Mouse (Mus musculus) limb, embryonic 13.5 days (tissue): ENCODE results near the gene AI467606. TPM values are rescaled to one million over a fixed set of nuclear protein-coding genes. Genes with fewer than 3 reads are reported as not detected.
A peak's percentile ranks its signal among the peaks of the same experiment; 100 is the strongest.
"Not testable (repeated sequence)": the region's sequence is repeated elsewhere in the genome, so short reads cannot be mapped to it uniquely, and the experiment has no call there.

Experiments used
- ATAC-seq: fragments of 200-750 bp; cut with Nextera tagmentation; 2 replicates; pipeline ENCODE4 v1.8.0; 2017; ENCODE audit warnings: low read depth, moderate number of reproducible peaks, moderate TSS enrichment; ENCODE audit not compliant: low FRiP score
- H3K27ac ChIP-seq: fragments of 300-500 bp; sonication (generic); 2 replicates; pipeline ENCODE4 v1.5.1; 2015; ENCODE audit warnings: inconsistent platforms, mild to moderate bottlenecking, moderate library complexity
- H3K27me3 ChIP-seq: fragments of 300-500 bp; sonication (generic); 2 replicates; pipeline ENCODE4 v1.6.1; 2015; ENCODE audit warnings: mild to moderate bottlenecking, inconsistent platforms
- H3K36me3 ChIP-seq: fragments of 300-500 bp; sonication (generic); 2 replicates; pipeline ENCODE4 v1.6.1; 2015; ENCODE audit warnings: inconsistent platforms, mild to moderate bottlenecking, moderate library complexity
- H3K4me1 ChIP-seq: fragments of 300-500 bp; sonication (generic); 2 replicates; pipeline ENCODE4 v1.6.1; 2015; ENCODE audit warnings: inconsistent platforms
- H3K4me2 ChIP-seq: fragments of 300-500 bp; sonication (generic); replicated peaks from 2 replicates; pipeline ENCODE4 v1.6.1; 2015; ENCODE audit warnings: inconsistent platforms, mild to moderate bottlenecking, moderate library complexity
- H3K4me3 ChIP-seq: fragments of 300-500 bp; sonication (generic); 2 replicates; pipeline ENCODE4 v1.5.1; 2015; ENCODE audit warnings: moderate library complexity, mild to moderate bottlenecking, inconsistent platforms
- H3K9ac ChIP-seq: fragments of 300-500 bp; sonication (generic); 2 replicates; pipeline ENCODE4 v1.6.1; 2015; ENCODE audit warnings: mild to moderate bottlenecking, inconsistent platforms
- H3K9me3 ChIP-seq: fragments of 300-500 bp; sonication (generic); 2 replicates; pipeline ENCODE4 v1.6.1; 2016; ENCODE audit warnings: inconsistent platforms
- WGBS: fragments of 180-500 bp; shearing (Covaris S2); methylation state at CpG from one replicate; pipeline ENCODE4 v1.1.7; 2015; 5-methylcytosine and 5-hydroxymethylcytosine counted together
- polyA plus RNA-seq: library from polyadenylated mRNA; unstranded; fragments of >200 nt; fragmentation: Nextera tagmentation; extraction: Ambion mirVana; gene quantifications from 2 replicates; pipeline ENCODE4 v1.2.1, GENCODE M21; 2015

Gene AI467606
- polyA plus RNA-seq, 1 experiment from 2014 or later, result 2.7 TPM

GRCm38 (mm10) chr7:127082995-127083394 lies 8.2 kb upstream of the AI467606 start:
- Histone ChIP-seq H3K27ac (no peak overlapping the region), H3K4me3 (no peak overlapping the region), H3K4me1 (no peaks in the 10 kb centered on the region), H3K9me3 (no peaks in the 10 kb centered on the region), H3K36me3 (no peaks in the 10 kb centered on the region), H3K4me2 (no peak overlapping the region), H3K9ac (no peak overlapping the region), H3K27me3 (no peaks in the 10 kb centered on the region)
- 51% methylated on average over 2 of the region's 2 CpGs for WGBS
- no peak for ATAC-seq

- Histone ChIP-seq H3K27ac (no peak overlapping the region), H3K4me3 (no peak overlapping the region), H3K36me3 (no peaks in the 10 kb centered on the region), H3K27me3 (0 out of 2 replicates have a peak, but pooled peaks cover under 1% of the 10 kb centered on the region), H3K9ac (no peak overlapping the region), H3K9me3 (no peaks in the 10 kb centered on the region), H3K4me1 (no peaks in the 10 kb centered on the region), H3K4me2 (no peak overlapping the region)
- ATAC-seq, result no peak
- WGBS, result 81% methylated on average over 4 of the region's 4 CpGs
Measured at GRCm38 (mm10) chr7:127083689-127084088, 7.5 kb upstream of the AI467606 start.

- Histone ChIP-seq H3K9me3 (no peaks in the 10 kb centered on the region), H3K36me3 (no peaks in the 10 kb centered on the region), H3K4me1 (no peaks in the 10 kb centered on the region), H3K27me3 (0 out of 2 replicates have a peak, but pooled peaks cover 2% of the 10 kb centered on the region), H3K9ac (no peak overlapping the region), H3K27ac (no peak overlapping the region), H3K4me3 (no peak overlapping the region), H3K4me2 (no peak overlapping the region)
- ATAC-seq, result no peak
- WGBS, result 82% methylated on average over 2 of the region's 2 CpGs
Measured at GRCm38 (mm10) chr7:127084794-127085193, 6.4 kb upstream of the AI467606 start.

- not testable (repeated sequence) for H3K27ac ChIP-seq, H3K9me3 ChIP-seq, H3K36me3 ChIP-seq, H3K9ac ChIP-seq, H3K4me1 ChIP-seq, H3K27me3 ChIP-seq, ATAC-seq, H3K4me3 ChIP-seq, H3K4me2 ChIP-seq
- 42% methylated on average over 6 of the region's 6 CpGs for WGBS
Measured at GRCm38 (mm10) chr7:127085751-127086150, 5.4 kb upstream of the AI467606 start.

- not testable (repeated sequence) for H3K36me3 ChIP-seq, H3K4me1 ChIP-seq, H3K4me2 ChIP-seq, H3K27ac ChIP-seq, H3K4me3 ChIP-seq, H3K9ac ChIP-seq, H3K9me3 ChIP-seq, H3K27me3 ChIP-seq, ATAC-seq
- 84% methylated on average over 6 of the region's 6 CpGs for WGBS
Measured at GRCm38 (mm10) chr7:127087278-127088010, 3.7 kb upstream of the AI467606 start, which contains the start of gene Zg16. TSS of gene Zg16 (minus strand) at chr7:127087328.

- 76% methylated on average over 3 of the region's 3 CpGs for WGBS
- Histone ChIP-seq H3K36me3 (no peaks in the 10 kb centered on the region), H3K4me2 (no peak overlapping the region), H3K27me3 (0 out of 2 replicates have a peak, but pooled peaks cover 2% of the 10 kb centered on the region), H3K9ac (no peak overlapping the region), H3K4me1 (0 out of 2 replicates have a peak, but pooled peaks cover 9% of the 10 kb centered on the region), H3K9me3 (no peaks in the 10 kb centered on the region), H3K4me3 (no peak overlapping the region), H3K27ac (no peak overlapping the region)
- no peak for ATAC-seq
Measured at GRCm38 (mm10) chr7:127088083-127088482, 3.1 kb upstream of the AI467606 start.

GRCm38 (mm10) chr7:127088901-127089845 lies 2.0 kb upstream of the AI467606 start:
- Histone ChIP-seq H3K27me3 (0 out of 2 replicates have a peak, but pooled peaks cover 2% of the 10 kb centered on the region), H3K4me1 (0 out of 2 replicates have a peak, but pooled peaks cover 9% of the 10 kb centered on the region), H3K4me2 (peak overlapping the region; percentile 54), H3K9ac (peak overlapping the region; percentile 43; the same call in 1 of the 2 replicates), H3K4me3 (peak overlapping the region; percentile 27), H3K36me3 (no peaks in the 10 kb centered on the region), H3K9me3 (no peaks in the 10 kb centered on the region), H3K27ac (no peak overlapping the region)
- no peak for ATAC-seq
- WGBS, result 21% methylated on average over 27 of the region's 27 CpGs

GRCm38 (mm10) chr7:127090154-127091113 lies 725 bp upstream of the AI467606 start:
- 0 out of 2 replicates have a peak, but pooled peaks cover 9% of the 10 kb centered on the region for H3K4me1 ChIP-seq
- 0 out of 2 replicates have a peak, but pooled peaks cover 2% of the 10 kb centered on the region for H3K27me3 ChIP-seq
- H3K9me3 ChIP-seq, result no peaks in the 10 kb centered on the region
- no peaks in the 10 kb centered on the region for H3K36me3 ChIP-seq
- 82% methylated on average over 20 of the region's 20 CpGs for WGBS
- H3K4me3 ChIP-seq, result no peak overlapping the region
- no peak overlapping the region for H3K27ac ChIP-seq
- H3K4me2 ChIP-seq, result peak overlapping the region; percentile 46; the same call in 1 of the 2 replicates
- H3K9ac ChIP-seq, result no peak overlapping the region
- ATAC-seq, result no peak

GRCm38 (mm10) chr7:127093914-127094313 lies 2.8 kb downstream of the AI467606 start:
- Histone ChIP-seq H3K9me3 (no peaks in the 10 kb centered on the region), H3K4me3 (no peak overlapping the region)
- ATAC-seq, result no peak

GRCm38 (mm10) chr7:127096456-127096855 lies 5.3 kb downstream of the AI467606 start:
- no peak for ATAC-seq
- H3K4me1 ChIP-seq, result 0 out of 2 replicates have a peak, but pooled peaks cover 8% of the 10 kb centered on the region
- no peak overlapping the region for H3K4me2 ChIP-seq
- H3K27me3 ChIP-seq, result no peaks in the 10 kb centered on the region
- no peak overlapping the region; the same call in 1 of the 2 replicates for H3K27ac ChIP-seq
- H3K4me3 ChIP-seq, result no peak overlapping the region
- H3K9ac ChIP-seq, result no peak overlapping the region
- H3K9me3 ChIP-seq, result no peaks in the 10 kb centered on the region
- WGBS, result 59% methylated on average over 7 of the region's 7 CpGs
- H3K36me3 ChIP-seq, result no peaks in the 10 kb centered on the region

More at GRCm38 (mm10) chr7:127093914-127094313, 2.8 kb downstream of the AI467606 start:
- WGBS, result 74% methylated on average over 3 of the region's 3 CpGs
- Histone ChIP-seq H3K27me3 (no peaks in the 10 kb centered on the region), H3K4me1 (0 out of 2 replicates have a peak, but pooled peaks cover 13% of the 10 kb centered on the region), H3K9ac (no peak overlapping the region), H3K36me3 (no peaks in the 10 kb centered on the region), H3K27ac (no peak overlapping the region), H3K4me2 (no peak overlapping the region)

GRCm38 (mm10) chr7:127098521-127098920 lies 7.4 kb downstream of the AI467606 start:
- H3K9me3 ChIP-seq, result no peaks in the 10 kb centered on the region
- 0 out of 2 replicates have a peak, but pooled peaks cover 5% of the 10 kb centered on the region for H3K4me1 ChIP-seq
- no peak overlapping the region for H3K9ac ChIP-seq
- no peak overlapping the region for H3K27ac ChIP-seq
- H3K36me3 ChIP-seq, result no peaks in the 10 kb centered on the region
- 81% methylated on average over 5 of the region's 5 CpGs for WGBS
- no peak overlapping the region for H3K4me3 ChIP-seq
- ATAC-seq, result no peak
- H3K4me2 ChIP-seq, result no peak overlapping the region
- no peaks in the 10 kb centered on the region for H3K27me3 ChIP-seq
